Comparison of ENCODE assay signal across 22 mouse cellular contexts in genomic region chr3:27377935-27378334, GRCm38 (mm10). TPM values are rescaled to one million over a fixed set of nuclear protein-coding genes. Genes with fewer than 3 reads are reported as not detected.
"Had no signal": no experiment of that assay in that cellular context is flagged by ENCODE, and none has a peak within 500 bp of the region (broad histone marks: within the 10 kb centered on the region; RNA-seq: fewer than 3 reads in every experiment).

No protein-coding gene starts in this region.

- H3K36me3 ChIP-seq: neural tube, embryonic 15.5 days; stomach, embryonic 15.5 days had no signal

- H3K4me2 ChIP-seq: neural tube, embryonic 15.5 days; stomach, embryonic 15.5 days had no signal

- H3K27ac ChIP-seq: neural tube, embryonic 15.5 days; stomach, embryonic 15.5 days; stomach, postnatal 0 days had no signal

- DNase-seq: retina, postnatal 1 day; right cerebral cortex, adult 18-20 months; right cerebral cortex, postnatal 14 days; right cerebral cortex, postnatal 25 days; right cerebral cortex, postnatal 4 days; spleen, adult 18-20 months; thymus, adult 18-20 months; thymus, adult 2 months; thymus, postnatal 14 days; thymus, postnatal 25 days; thymus, postnatal 36 days; thymus, postnatal 4 days had no signal

- H3K4me1 ChIP-seq: neural tube, embryonic 15.5 days; stomach, embryonic 15.5 days had no signal

- H3K4me3 ChIP-seq: neural tube, embryonic 15.5 days; stomach, embryonic 15.5 days had no signal

- H3K9me3 ChIP-seq: neural tube, embryonic 15.5 days; stomach, embryonic 15.5 days had no signal

- H3K9ac ChIP-seq: neural tube, embryonic 15.5 days; stomach, embryonic 15.5 days had no signal

RNA-seq across cellular contexts. Expression of gene Ghsr, which starts 6.8 kb away (rescaled TPM):
- total RNA-seq: neutrophil, adult 5-6 weeks had no signal
- polyA plus RNA-seq: small intestine, adult 2 months; spleen, adult 2 months; stomach, embryonic 14.5 days; stomach, embryonic 16.5 days; stomach, postnatal 0 days; testis, adult 2 months; urinary bladder, adult 2 months had no signal
